ENCODE assay signal across 9 mouse cellular contexts in the genomic region with DNA sequence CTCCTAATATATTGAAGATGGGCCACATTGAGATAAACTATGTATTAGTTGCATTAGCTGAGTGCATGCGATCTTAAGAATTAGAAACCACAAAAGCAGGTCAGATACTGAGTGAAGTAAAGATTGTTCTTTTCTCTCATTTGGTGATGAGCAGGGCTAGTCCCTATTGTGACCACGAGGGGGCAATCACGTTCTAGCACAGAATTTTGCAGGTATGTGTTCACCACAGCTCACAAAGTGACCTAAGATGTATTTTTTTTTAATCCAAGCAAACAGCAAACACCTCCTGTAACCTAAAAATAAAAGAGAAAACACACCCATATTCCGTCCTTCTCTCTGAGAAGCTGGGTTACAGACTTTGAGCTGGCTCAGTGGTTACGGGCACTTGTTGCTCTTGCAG. TPM values are rescaled to one million over a fixed set of nuclear protein-coding genes. Genes with fewer than 3 reads are reported as not detected.
DNase-seq lines count a peak whose midpoint lies in the region; ATAC-seq and TF ChIP-seq lines count a peak whose summit lies in the region.
"Had no signal": no experiment of that assay in that cellular context is flagged by ENCODE, and none has a peak within 500 bp of the region (broad histone marks: within the 10 kb centered on the region; RNA-seq: fewer than 3 reads in every experiment).

No protein-coding gene starts in this region.

- TF ChIP-seq EP300 in lung, postnatal 0 days (IDR thresholded peaks at IDR 0.05), result no peak

- WGBS in forebrain, embryonic 16.5 days, result 34% methylated on average over 5 of the region's 5 CpGs
- 25% methylated on average over 5 of the region's 5 CpGs for WGBS in lung, postnatal 0 days

- peak; percentile 57; the same call in 1 of the 2 replicates for ATAC-seq in forebrain, embryonic 16.5 days
- ATAC-seq in lung, postnatal 0 days, result no peak

- H3K9ac ChIP-seq in forebrain, embryonic 16.5 days (replicated peaks; ENCODE audit: low read depth, low read length), result no peak overlapping the region
- no peak overlapping the region for H3K9ac ChIP-seq in lung, postnatal 0 days (replicated peaks; ENCODE audit: low read depth)
- H3K9ac ChIP-seq: limb, embryonic 15.5 days had no signal

- H3K27me3 ChIP-seq in E14TG2a.4 (ENCODE audit: insufficient read depth, low read length), result no peaks in the 10 kb centered on the region
- H3K27me3 ChIP-seq in forebrain, embryonic 16.5 days (replicated peaks; ENCODE audit: control insufficient read depth, insufficient read depth, low read length), result no peaks in the 10 kb centered on the region
- no peaks in the 10 kb centered on the region for H3K27me3 ChIP-seq in lung, postnatal 0 days (replicated peaks; ENCODE audit: insufficient read depth, low read length)
- H3K27me3 ChIP-seq: limb, embryonic 15.5 days had no signal

- intact Hi-C loops in gastrocnemius, adult 2 months (cut with DNase I), result loop anchor here (2.0 kb wide), 1 partner anchor 66 kb away; no protein-coding TSS in a partner anchor

- H3K9me3 ChIP-seq in E14TG2a.4 (ENCODE audit: low read length), result no peaks in the 10 kb centered on the region
- H3K9me3 ChIP-seq in forebrain, embryonic 16.5 days (ENCODE audit: control insufficient read depth, low read length), result no peaks in the 10 kb centered on the region
- H3K9me3 ChIP-seq in lung, postnatal 0 days (ENCODE audit: low read length), result no peaks in the 10 kb centered on the region
- H3K9me3 ChIP-seq: limb, embryonic 15.5 days had no signal

- H3K4me1 ChIP-seq in E14TG2a.4 (replicated peaks; ENCODE audit: low read depth, low read length), result no peaks in the 10 kb centered on the region
- no peaks in the 10 kb centered on the region for H3K4me1 ChIP-seq in forebrain, embryonic 16.5 days (replicated peaks; ENCODE audit: control insufficient read depth, insufficient read depth, low read length)
- no peaks in the 10 kb centered on the region for H3K4me1 ChIP-seq in lung, postnatal 0 days (ENCODE audit: insufficient read depth, low read depth, low read length)
- H3K4me1 ChIP-seq: limb, embryonic 15.5 days had no signal

- DNase-seq in gastrocnemius, adult 2 months, result peak; percentile 55
- DNase-seq in gastrocnemius, postnatal 25 days, result no peak
- DNase-seq in cerebellum, adult 18-20 months, result peak; percentile 78 to 83
- DNase-seq in kidney, postnatal 4 days, result peak; percentile 75 to 77
- peak; percentile 65 for DNase-seq in lung, postnatal 0 days (ENCODE audit: low spot score)
- peak; percentile 50 for DNase-seq in right cerebral cortex, postnatal 25 days

- TF ChIP-seq CTCF in gastrocnemius, adult 2 months (IDR thresholded peaks at IDR 0.05), result peak; percentile 87
- TF ChIP-seq CTCF in E14TG2a.4 (conservative IDR thresholded peaks at IDR 0.05; ENCODE audit: low read length), result peak; percentile 78
- TF ChIP-seq CTCF in lung, postnatal 0 days (IDR thresholded peaks at IDR 0.05), result peak; percentile 85

- H3K27ac ChIP-seq in gastrocnemius, adult 2 months, result no peak overlapping the region
- H3K27ac ChIP-seq in forebrain, embryonic 16.5 days (ENCODE audit: low read length), result no peak overlapping the region
- no peak overlapping the region for H3K27ac ChIP-seq in lung, postnatal 0 days (ENCODE audit: low read length)
- H3K27ac ChIP-seq: limb, embryonic 15.5 days had no signal

- no peaks in the 10 kb centered on the region for H3K36me3 ChIP-seq in E14TG2a.4 (ENCODE audit: insufficient read depth, low read length)
- no peaks in the 10 kb centered on the region for H3K36me3 ChIP-seq in forebrain, embryonic 16.5 days (ENCODE audit: control insufficient read depth, insufficient read depth)
- H3K36me3 ChIP-seq in lung, postnatal 0 days (ENCODE audit: insufficient read depth, low read length), result no peaks in the 10 kb centered on the region
- H3K36me3 ChIP-seq: limb, embryonic 15.5 days had no signal

- no peak overlapping the region for H3K4me2 ChIP-seq in forebrain, embryonic 16.5 days (ENCODE audit: low read length)
- no peak overlapping the region for H3K4me2 ChIP-seq in lung, postnatal 0 days (replicated peaks; ENCODE audit: low read depth, low read length)
- H3K4me2 ChIP-seq: limb, embryonic 15.5 days had no signal

- H3K4me3 ChIP-seq in gastrocnemius, adult 2 months, result no peak overlapping the region
- no peak overlapping the region for H3K4me3 ChIP-seq in E14TG2a.4 (replicated peaks; ENCODE audit: low read length)
- no peak overlapping the region for H3K4me3 ChIP-seq in forebrain, embryonic 16.5 days (replicated peaks; ENCODE audit: low read length)
- H3K4me3 ChIP-seq in lung, postnatal 0 days (ENCODE audit: low read depth, low read length), result no peak overlapping the region
- H3K4me3 ChIP-seq: limb, embryonic 15.5 days had no signal

RNA-seq across cellular contexts. Expression of a gene that starts 12.1 kb away (rescaled TPM):
- under 1 TPM; 0.11 to 0.15 TPM for total RNA-seq in gastrocnemius, adult 2 months (2021)
- total RNA-seq in gastrocnemius, postnatal 25 days (2021), result under 1 TPM in 1 of 2 experiments, not detected in 1; 0.26 TPM
- 0.19 TPM in 1 of 2 replicates, not detected in the other for polyA plus RNA-seq in forebrain, embryonic 16.5 days (2015; fragmentation: Nextera tagmentation; extraction: Ambion mirVana)
- polyA plus RNA-seq in lung, postnatal 0 days (2015; fragmentation: Nextera tagmentation; extraction: Ambion mirVana), result 1.1 and 2.3 TPM in 2 replicates

RNA-seq across cellular contexts. Expression of a gene that starts 21.3 kb away (rescaled TPM):
- total RNA-seq in gastrocnemius, adult 2 months (2021), result 1 to 10 TPM; 4.6 to 5.6 TPM
- total RNA-seq in gastrocnemius, postnatal 25 days (2021), result 1 to 10 TPM; 3.9 to 4.2 TPM
- polyA plus RNA-seq in forebrain, embryonic 16.5 days (2015; fragmentation: Nextera tagmentation; extraction: Ambion mirVana), result 10.0 and 10.3 TPM in 2 replicates
- polyA plus RNA-seq in lung, postnatal 0 days (2015; fragmentation: Nextera tagmentation; extraction: Ambion mirVana), result 10.7 and 13.8 TPM in 2 replicates
